Mouse (Mus musculus) stomach, postnatal 0 days (tissue): ENCODE results near the gene Arhgap24. TPM values are rescaled to one million over a fixed set of nuclear protein-coding genes. Genes with fewer than 3 reads are reported as not detected.

Experiments
- ATAC-seq: fragments of 200-750 bp; cut with Nextera tagmentation; 2 replicates; pipeline ENCODE4 v1.8.0; 2017; ENCODE audit not compliant: low FRiP score, low TSS enrichment
- DNase-seq: peaks from one replicate; pipeline ENCODE4 v3.0.0-alpha.2; 2016; ENCODE audit warnings: low spot score
- H3K27ac ChIP-seq: fragments of 300-500 bp; sonication (generic); replicated peaks from 2 replicates; pipeline ENCODE4 v1.5.1; 2014; ENCODE audit warnings: mild to moderate bottlenecking, control low read depth
- H3K27me3 ChIP-seq: fragments of 300-500 bp; sonication (generic); 2 replicates; pipeline ENCODE4 v1.6.1; 2014; ENCODE audit warnings: low read length; ENCODE audit not compliant: control insufficient read depth, insufficient read depth
- H3K36me3 ChIP-seq: fragments of 300-500 bp; sonication (generic); 2 replicates; pipeline ENCODE4 v1.6.1; 2014; ENCODE audit warnings: low read length, mixed read lengths; ENCODE audit not compliant: control insufficient read depth, insufficient read depth
- H3K4me1 ChIP-seq: fragments of 300-500 bp; sonication (generic); replicated peaks from 2 replicates; pipeline ENCODE4 v1.6.1; 2014; ENCODE audit warnings: antibody characterized with exemption; ENCODE audit not compliant: control insufficient read depth, insufficient read depth
- H3K4me2 ChIP-seq: fragments of 300-500 bp; sonication (generic); replicated peaks from 2 replicates; pipeline ENCODE4 v1.6.1; 2014; ENCODE audit warnings: low read depth, mild to moderate bottlenecking, control low read depth, moderate library complexity
- H3K4me3 ChIP-seq: fragments of 300-500 bp; sonication (generic); 2 replicates; pipeline ENCODE4 v1.5.1; 2014; ENCODE audit warnings: low read depth, low read length, control low read depth
- H3K9ac ChIP-seq: fragments of 300-500 bp; sonication (generic); 2 replicates; pipeline ENCODE4 v1.6.1; 2014; ENCODE audit warnings: mild to moderate bottlenecking, low read length, control low read depth, mixed read lengths
- H3K9me3 ChIP-seq: fragments of 300-500 bp; sonication (generic); 2 replicates; pipeline ENCODE4 v1.6.1; 2016; ENCODE audit warnings: low read length; ENCODE audit not compliant: control insufficient read depth
- CTCF ChIP-seq: IDR thresholded peaks from 2 replicates; pipeline ENCODE4 v1.5.1; 2016; ENCODE audit warnings: antibody characterized with exemption, low read depth, mild to moderate bottlenecking, moderate library complexity
- EP300 ChIP-seq: optimal IDR thresholded peaks from 2 replicates; pipeline ENCODE3; 2016; ENCODE audit warnings: antibody characterized with exemption
- WGBS: fragments of 180-500 bp; shearing (Covaris S2); extraction: QIAGEN DNeasy Blood & Tissue Kit; methylation state at CpG from one replicate; pipeline ENCODE4 v1.1.7; 2014; 5-methylcytosine and 5-hydroxymethylcytosine counted together
- polyA plus RNA-seq: library from polyadenylated mRNA; unstranded; fragments of >200 nt; fragmentation: Nextera tagmentation; extraction: Ambion mirVana; gene quantifications from 2 replicates; pipeline ENCODE4 v1.2.1, GENCODE M21; 2015

Gene Arhgap24
- polyA plus RNA-seq, 1 experiment from 2014 or later = 24.5 TPM

DNA sequence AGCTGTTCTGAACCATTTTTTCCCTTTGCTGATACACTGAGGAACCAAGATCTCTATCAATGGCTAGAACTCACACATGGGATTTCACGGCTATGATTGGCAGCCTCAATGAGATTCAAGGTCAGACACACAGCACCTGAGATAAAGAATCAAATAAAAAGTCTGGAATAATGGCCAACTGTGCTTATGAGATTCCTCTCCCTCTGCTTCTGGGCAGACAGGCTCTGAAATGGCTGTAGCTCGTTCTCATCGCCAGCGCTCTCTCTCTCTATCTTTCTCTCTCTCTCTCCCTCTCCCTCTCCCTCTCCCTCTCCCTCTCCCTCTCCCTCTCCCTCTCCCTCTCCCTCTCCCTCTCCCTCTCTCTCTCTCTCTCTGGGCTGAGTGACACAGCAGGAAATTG lies 357.9 kb downstream of the Arhgap24 start:
- 50% methylated on average over 4 of the region's 4 CpGs for WGBS
- Histone ChIP-seq H3K9me3 (no peaks in the 10 kb centered on the region), H3K36me3 (no peaks in the 10 kb centered on the region), H3K27ac (no peak overlapping the region), H3K4me3 (no peak overlapping the region), H3K4me2 (no peak overlapping the region), H3K27me3 (no peaks in the 10 kb centered on the region), H3K9ac (no peak overlapping the region), H3K4me1 (no peaks in the 10 kb centered on the region; the same call in 1 of the 2 replicates)
- TF ChIP-seq EP300 (no peak), CTCF (no peak)
- DNase-seq (no peak), ATAC-seq (no peak)

DNA sequence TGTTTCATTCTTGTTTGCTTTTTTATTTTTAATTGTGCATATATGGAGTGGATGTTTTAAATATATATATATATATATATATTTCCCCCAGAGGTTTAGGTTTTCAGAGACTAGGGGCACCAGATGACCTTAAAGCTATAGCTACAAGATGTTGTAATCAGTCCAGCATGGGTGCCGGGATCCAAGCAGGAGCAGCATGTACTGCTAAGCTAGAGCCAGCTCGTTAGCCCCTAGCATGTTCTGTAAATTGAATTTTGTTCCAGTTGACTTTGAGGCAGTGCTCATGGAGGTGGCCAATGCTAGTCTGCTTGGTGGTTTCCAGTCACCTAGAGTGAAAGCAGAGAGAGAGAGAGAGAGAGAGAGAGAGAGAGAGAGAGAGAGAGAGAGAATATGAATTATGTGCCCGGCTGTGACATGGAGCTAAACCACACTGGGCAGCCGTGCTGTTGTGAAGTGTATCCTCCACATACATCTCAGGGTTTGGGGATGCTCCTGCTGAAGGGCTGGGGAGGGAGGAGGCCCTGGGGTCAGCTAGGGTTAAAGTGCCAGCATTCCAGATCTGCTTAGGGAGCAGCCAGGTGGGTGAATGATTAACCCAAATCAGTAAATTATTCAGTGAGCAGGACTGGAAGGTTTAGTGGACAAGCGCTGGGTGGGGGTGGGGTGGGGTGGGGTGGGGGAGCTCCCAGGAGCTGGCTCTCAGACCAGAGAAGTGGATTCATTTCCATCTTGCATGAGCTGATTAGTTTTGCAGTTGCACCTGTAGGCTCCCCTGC lies 362.9 kb downstream of the Arhgap24 start:
- 30% methylated on average over 5 of the region's 5 CpGs for WGBS
- H3K4me1 ChIP-seq = no peaks in the 10 kb centered on the region; the same call in 1 of the 2 replicates
- DNase-seq (peak; percentile 34), ATAC-seq (peak; percentile 48)
- H3K4me2 ChIP-seq = no peak overlapping the region
- H3K4me3 ChIP-seq = no peak overlapping the region
- no peak overlapping the region for H3K27ac ChIP-seq
- no peaks in the 10 kb centered on the region for H3K27me3 ChIP-seq
- no peaks in the 10 kb centered on the region for H3K9me3 ChIP-seq
- H3K9ac ChIP-seq = no peak overlapping the region
- TF ChIP-seq EP300 (no peak), CTCF (no peak)
- no peaks in the 10 kb centered on the region for H3K36me3 ChIP-seq

DNA sequence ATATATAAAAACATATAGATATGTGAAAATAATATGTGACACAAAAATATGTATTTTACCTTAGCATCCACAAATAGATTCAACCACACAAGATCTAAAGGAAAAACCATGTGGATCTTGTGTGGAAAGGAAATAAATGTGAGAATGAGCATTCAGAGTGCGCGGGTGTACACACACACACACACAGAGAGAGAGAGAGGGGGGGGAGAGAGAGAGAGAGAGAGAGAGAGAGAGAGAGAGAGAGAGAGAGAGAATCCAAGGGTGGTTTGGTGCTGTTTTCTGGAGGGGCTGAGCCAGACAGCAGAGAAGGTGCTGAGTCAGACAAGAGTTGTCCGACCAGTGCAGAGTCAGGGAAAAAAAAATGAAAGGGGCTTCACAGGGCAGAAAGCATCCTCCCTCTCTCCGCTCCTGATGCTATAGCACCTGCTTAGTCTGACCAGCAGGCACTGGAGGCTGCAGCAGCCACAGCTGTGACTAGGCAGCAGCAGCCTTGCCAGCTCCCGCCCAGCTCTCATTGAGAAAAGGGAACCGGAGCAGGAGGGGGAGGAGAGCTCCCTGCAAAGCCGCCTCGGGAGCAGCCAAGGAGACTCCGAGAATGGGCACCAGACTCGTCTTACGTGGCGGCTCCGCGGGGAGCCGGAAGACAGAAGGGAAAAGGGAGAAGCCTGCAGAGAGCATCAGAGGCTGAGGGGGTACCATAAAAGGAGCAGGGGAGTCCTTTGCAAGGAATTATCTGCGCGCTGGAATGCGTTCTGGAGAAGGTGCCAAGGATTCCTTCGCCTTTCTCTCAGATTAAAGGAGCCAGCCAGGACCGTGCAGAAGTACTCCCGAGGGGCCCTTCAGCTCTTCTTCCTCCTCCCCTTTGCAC lies 363.8 kb downstream of the Arhgap24 start:
- DNase-seq (peak; percentile 82), ATAC-seq (peak; percentile 94)
- Histone ChIP-seq H3K9ac (peak overlapping the region; percentile 47), H3K4me3 (peak overlapping the region; percentile 41), H3K36me3 (no peaks in the 10 kb centered on the region), H3K4me2 (peak overlapping the region; percentile 62), H3K27me3 (no peaks in the 10 kb centered on the region), H3K9me3 (no peaks in the 10 kb centered on the region), H3K27ac (peak overlapping the region; percentile 63), H3K4me1 (no peaks in the 10 kb centered on the region; the same call in 1 of the 2 replicates)
- TF ChIP-seq CTCF (peak; percentile 27), EP300 (no peak)
- 3% methylated on average over 21 of the region's 21 CpGs for WGBS

DNA sequence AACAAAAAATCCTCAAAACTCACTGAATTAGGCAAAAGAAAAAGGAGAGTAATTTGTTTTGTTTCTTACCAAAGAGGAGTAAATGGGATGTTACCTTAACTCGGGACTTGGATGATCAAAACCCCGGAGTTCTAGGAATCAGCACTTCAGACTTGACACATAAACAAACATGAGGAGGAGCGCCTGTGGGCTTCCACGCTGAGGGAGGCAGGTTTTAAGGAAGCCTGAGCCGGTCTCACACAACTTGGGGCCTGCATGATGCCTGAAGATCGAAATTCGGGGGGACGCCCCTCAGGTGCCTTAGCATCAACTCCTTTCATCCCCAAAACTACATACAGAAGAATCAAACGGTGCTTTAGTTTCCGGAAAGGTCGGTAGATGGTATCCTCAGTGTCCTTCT lies 364.6 kb downstream of the Arhgap24 start:
- no peak for TF ChIP-seq CTCF
- TF ChIP-seq EP300 = no peak
- DNase-seq = no peak
- peak overlapping the region; percentile 62 for H3K4me2 ChIP-seq
- no peaks in the 10 kb centered on the region; the same call in 1 of the 2 replicates for H3K4me1 ChIP-seq
- H3K27me3 ChIP-seq = no peaks in the 10 kb centered on the region
- 28% methylated on average over 11 of the region's 11 CpGs for WGBS
- peak overlapping the region; percentile 63; the same call in 1 of the 2 replicates for H3K27ac ChIP-seq
- H3K36me3 ChIP-seq = no peaks in the 10 kb centered on the region
- H3K9ac ChIP-seq = peak overlapping the region; percentile 47
- no peak for ATAC-seq
- peak overlapping the region; percentile 41 for H3K4me3 ChIP-seq
- no peaks in the 10 kb centered on the region for H3K9me3 ChIP-seq

DNA sequence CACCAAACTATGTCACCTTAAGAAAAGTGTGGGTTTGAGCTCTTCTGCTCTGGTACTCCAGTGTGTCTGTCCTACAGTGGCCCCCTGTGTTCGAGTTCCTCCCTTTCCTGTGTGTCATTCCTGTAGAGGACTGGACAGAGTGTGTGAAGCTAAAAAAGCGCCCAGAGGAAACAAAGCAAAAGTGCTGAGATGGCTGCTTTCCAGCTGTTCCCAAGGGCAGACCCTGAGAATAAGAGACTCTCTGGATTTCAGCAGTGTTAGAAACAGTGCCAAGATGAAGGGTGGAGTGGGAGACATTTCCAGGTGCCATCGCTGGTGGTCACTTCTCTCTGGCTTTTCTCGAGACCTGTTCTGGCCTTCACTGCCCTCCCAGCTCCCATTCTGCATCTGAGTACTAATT lies 366.7 kb downstream of the Arhgap24 start:
- no peak overlapping the region for H3K4me2 ChIP-seq
- no peak for TF ChIP-seq EP300
- TF ChIP-seq CTCF = no peak
- H3K9me3 ChIP-seq = no peaks in the 10 kb centered on the region
- DNase-seq = no peak
- WGBS = 53% methylated on average over 4 of the region's 4 CpGs
- H3K36me3 ChIP-seq = no peaks in the 10 kb centered on the region
- H3K9ac ChIP-seq = no peak overlapping the region
- H3K4me3 ChIP-seq = no peak overlapping the region
- ATAC-seq = no peak
- H3K27me3 ChIP-seq = no peaks in the 10 kb centered on the region
- no peak overlapping the region for H3K27ac ChIP-seq
- no peaks in the 10 kb centered on the region; the same call in 1 of the 2 replicates for H3K4me1 ChIP-seq
